Mouse (Mus musculus) adrenal gland, adult 18-20 months (tissue): Measurements from ENCODE around the gene Padi3. TPM values are rescaled to one million over a fixed set of nuclear protein-coding genes. Genes with fewer than 3 reads are reported as not detected.

Experiments
- DNase-seq, 2 experiments: peaks; one replicate each; pipeline ENCODE4 v3.0.0; 2021 to 2022; ENCODE audit warnings: low spot score in 2 of 2
- total RNA-seq, 2 experiments: library from RNA; stranded (reverse); gene quantifications; 1 replicate in 1 of 2; 2 replicates in 1 of 2; pipeline ENCODE4 v1.2.3; 2021

Padi3 gene
- total RNA-seq, 2 experiments from 2014 or later: not detected

DNA sequence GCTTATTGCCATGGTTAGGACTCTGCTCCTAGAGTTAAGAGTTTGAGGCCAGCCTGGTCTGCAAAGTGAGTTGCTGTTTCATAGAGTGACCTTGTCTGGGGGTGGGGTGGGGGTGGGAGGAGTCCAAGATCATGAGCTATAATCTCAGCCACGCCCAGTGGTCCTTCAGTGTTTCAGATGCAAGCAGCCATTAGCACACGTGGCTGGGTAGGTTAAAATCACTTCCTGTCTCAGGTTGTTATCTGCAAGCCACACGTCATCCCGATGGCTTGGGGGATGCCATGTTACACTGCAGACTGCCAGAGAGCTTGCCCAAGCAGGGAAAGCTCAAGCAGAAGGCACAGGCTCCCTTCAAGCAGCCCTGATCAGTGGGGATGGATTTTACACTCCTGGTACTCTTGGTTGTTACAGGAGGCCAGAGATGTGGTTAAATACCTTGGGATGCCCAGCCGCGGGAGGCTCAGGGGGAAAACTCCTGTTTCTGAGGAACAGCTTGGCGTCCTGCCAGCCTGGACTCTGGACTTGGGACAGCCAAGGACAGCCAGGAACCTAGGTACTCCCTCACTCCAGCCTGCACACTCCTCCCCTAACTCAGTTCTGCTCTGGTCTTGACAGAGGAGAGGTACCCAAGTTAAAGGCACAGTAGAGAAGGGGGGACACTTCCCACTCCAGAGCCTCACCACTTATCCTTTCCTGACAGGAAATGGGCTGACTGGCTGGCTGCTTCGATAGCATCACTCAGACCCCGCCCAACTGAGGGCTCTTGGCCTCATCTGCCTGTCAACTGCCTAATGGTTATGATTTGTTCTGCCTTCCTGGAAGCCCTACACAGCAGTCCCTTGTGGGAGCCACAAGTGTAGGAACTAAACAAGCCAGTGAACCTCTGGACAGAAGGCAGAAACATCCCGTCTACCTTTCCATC lies 5.8 kb upstream of the Padi3 start:
- peak in 1 of 2 experiments; percentile 39 for DNase-seq

DNA sequence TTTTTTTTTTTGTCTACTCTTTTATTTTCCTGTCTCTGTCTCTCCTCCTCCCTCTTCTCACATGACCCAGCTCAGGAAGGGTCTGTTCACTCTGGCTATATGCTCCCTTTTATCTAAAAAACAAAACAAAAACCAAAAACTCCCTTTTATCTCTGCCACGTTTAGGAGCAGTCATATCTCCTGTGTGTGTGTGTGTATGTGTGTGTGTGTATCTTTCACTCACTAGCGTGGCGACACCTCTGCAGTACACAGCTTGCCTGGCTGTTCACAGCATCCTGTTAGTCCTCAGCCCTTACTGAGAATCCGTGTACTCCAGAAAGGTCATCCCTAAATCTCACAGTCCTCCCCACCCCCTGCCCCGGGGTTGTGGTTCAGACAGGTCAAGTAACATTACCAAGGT lies 5.0 kb upstream of the Padi3 start:
- DNase-seq: no peak

DNA sequence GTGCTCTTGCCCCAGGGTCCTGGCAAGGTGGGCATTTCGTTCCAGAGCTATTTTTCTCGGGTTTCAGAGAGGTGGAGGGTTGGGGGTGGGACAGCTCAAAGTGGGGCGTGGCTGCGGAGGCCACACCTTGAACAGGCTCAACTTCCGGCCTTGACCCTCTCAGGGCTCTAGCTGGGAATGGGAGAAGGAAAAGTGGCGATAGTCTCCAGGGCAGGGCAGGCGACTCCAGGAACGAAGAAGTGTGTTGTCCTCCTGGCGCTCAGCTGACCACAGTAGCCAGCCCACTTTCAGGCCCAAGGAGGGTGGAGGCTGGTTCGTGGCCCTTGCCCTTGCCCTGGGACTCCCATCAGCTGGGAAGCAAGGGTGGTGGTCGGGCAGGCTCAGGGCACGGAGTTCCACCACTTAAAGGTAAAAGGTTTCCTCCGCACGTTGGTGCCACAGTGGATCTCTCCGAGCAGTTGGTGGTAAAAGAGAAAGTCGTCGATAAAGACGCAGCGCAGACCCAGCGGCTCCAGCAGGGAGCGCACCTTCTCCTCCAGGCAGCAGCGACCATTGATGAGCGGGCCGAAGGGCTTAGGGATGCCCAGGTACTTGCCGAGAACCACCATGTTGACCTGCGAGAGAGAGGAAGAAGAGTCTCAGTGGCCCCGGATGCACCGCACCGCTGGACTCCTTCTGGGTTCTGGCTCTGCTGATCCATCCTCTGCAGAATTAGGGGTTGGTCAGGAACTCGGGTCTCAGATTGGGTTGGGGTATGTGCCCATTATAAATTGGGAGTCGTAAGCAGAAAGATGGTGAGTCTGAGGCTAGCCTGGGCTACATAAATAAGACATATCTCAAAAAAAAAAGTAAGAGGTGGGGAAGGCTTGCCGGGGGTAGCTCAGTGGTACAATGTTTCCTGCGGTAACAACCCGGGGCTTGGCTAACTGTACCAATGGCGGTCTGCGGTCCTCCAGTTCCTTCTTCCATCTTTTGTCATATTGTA lies 4.1 kb upstream of the Padi3 start:
- DNase-seq: no peak

DNA sequence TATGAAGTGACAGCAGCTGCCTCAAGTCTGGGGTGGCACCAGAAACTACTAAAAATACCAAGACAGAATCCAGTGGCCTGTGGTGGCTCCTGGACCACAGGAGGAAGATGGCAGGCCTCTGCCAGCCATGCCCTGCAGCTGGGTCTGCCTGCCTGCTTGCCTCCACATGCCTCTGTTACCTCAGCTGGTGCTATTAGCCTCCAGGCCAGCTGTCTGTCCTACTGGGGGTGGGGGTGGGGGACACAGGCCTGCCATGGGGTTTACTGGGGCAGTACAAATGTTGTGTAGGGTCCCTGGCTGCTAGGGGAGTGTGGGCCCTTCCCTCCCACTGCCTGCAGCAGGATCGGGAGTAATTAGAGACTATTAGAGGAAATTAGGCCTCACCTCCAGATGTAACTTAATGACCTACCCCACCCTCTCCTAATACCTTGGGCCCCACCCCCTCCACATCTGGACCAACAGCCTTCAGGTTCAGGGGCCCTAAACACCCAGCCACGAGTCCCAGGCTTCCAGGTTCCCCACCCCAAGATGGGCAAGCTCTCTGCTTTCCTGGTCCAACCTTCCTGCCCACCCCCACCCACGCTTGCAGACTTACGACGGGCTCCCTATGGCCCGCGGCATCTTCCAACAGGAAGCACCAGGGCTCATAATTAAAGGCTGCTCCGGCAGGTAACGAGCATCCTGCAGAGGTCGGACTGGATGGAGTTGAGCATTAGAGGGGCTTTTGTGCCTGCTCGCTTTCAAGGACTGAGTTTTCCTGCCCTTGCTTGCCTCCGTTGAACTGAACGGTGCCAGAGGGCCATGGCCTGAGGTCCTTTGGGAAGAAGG lies 3.1 kb upstream of the Padi3 start:
- no peak for DNase-seq

DNA sequence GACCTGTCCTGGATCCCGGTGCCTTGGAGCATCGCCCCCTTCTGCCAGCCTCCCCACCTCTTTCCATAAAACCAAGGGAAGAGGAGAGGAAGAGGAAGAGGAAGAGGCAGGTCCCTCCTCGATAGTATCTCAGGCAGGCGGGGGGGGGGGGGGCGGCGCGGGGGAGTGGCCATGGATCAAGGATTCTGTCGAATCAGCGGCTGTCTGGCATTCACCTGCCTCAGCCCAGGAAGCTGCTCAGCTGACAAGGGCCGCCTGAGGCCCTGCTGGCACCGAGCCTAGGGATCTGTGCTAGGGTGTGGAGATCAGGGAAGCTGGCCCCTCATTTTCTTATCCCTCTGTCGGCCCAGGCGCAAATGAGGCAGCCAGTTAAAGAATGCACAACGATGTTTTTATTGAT lies 2.2 kb upstream of the Padi3 start:
- no peak for DNase-seq

DNA sequence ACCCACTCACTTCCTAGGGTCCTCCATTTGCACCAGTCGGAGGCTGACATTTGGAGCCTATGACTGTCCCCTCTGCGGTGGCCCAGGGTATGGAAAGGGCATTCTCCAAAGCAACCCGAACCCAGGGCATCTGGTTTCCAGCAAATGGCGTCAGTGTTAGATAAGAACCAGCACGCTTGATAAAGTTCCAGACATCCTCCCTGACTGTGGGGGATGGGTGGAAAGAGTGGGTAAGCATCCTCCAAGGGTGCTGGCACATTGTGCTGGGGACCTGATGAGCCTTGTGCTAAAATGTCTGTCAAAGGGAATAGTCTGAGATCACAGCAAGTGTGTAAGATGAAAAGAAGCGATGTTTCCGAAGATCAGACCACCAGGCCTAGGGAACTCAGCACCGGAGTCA lies 1.7 kb upstream of the Padi3 start:
- DNase-seq: no peak

DNA sequence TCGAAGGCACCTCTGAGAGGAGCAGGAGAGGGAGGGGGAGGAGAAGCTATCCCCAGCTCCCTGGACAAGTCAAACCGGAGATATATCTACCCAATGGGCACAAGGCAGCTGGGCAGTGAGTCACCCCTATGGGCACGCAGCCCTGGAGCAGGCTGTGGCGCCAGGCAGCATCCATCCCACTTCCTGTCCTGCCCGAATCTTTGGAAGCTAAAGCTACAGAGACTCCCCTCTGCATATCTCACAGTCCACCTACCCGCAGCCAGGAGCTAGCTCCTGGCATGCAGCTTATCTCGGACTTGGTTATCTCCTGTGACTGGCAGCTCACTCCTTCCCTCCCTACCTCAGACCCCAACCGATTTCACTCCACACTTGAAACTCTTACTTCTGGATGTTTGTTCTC lies 1.3 kb downstream of the Padi3 start:
- DNase-seq: peak in 1 of 2 experiments; percentile 23

DNA sequence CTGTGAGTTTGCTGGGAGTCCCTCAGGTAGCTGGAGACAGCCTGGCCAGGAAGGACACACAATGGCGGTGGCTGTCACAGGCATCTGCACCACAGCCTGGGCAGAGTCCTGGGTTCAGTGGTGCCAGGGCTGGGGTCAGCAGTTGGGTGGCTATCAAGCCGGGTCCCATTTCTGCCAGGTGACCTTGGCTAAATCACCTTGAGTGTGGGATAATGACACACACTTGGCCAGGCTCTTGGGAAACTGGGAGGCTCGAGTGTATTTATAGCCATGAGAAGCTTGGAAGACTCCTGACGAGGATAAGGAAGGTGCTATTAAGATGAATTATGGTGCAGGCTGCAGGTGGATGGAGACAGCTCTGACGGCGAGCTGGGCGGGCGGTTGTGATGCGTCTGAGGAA lies 5.8 kb downstream of the Padi3 start:
- DNase-seq: no peak

DNA sequence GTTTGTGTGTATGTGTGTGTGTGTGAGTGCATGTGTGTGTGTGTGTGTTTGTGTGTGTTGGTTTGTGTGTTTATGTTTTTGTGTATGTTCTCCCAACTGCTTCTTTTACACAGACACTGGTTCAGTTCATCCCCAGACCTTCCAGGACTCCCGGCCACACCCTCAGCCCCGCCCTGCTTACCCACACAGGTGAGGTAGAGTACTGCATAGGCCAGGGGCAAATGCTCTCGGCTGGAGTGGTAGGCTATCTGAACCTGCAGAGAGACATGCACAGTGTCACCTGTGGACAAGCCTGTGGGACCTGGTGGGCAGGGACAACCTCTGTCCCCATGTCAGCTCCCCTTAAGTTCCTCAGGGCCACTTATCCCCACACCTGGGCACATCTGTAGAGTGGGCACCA lies 9.1 kb downstream of the Padi3 start:
- no peak for DNase-seq

DNA sequence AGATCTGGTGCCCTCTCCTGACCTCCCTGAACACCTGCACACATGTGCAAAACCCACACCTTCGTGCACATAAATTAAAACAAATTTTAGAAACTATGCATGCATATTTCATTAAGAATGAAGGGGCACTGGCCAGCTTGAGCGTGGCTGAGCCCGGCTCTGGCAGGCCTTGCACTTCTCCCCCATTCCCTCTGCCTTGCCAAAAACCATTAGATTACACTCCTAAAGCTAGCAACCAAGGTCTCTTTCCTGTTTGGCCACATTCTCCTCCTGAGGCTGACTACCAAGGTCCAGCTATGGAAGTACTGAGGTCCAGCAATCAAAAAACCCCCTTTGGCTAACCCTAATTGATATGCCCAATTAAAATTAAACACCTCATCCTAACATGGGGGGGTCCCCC lies 13.7 kb downstream of the Padi3 start:
- no peak for DNase-seq

DNA sequence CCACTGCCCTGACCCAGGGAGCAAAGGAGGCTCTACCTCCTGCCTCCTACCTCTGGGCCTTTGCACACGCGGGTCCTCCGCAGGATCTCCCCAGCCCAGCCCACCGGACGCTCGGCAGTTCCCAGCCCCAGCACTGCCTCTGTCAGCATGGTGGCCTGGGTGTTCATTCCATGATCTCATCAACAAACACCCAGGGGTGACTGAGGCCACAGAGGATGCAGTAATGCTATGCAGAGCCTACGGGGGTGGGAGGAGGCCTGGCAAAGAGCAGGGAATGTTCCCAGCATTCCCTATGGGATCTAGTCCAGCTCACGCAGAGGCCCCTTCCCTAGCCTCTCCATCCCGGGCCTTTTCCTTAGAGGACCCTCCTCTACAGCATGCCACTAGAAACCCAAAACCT lies 15.8 kb downstream of the Padi3 start:
- no peak for DNase-seq

DNA sequence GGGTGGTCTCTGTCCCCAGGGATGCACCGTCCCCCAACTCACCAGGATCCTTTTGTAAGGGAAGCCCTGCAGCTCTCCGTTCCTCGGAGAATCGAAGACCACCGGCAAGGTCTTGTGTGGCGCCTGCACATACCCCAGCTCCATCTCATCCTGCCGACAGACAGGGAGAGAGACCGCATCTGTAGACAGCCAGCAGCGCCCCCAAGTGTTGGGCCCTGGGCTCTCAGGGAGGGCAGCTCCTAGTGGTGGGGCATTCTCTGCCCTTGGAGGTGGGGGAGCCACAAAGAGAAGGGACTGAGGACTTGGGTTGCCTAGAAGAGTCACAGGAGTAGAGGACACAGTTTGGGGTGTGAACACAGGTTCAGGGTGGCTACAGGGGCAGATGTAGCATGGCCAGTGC lies 16.7 kb downstream of the Padi3 start:
- no peak for DNase-seq

DNA sequence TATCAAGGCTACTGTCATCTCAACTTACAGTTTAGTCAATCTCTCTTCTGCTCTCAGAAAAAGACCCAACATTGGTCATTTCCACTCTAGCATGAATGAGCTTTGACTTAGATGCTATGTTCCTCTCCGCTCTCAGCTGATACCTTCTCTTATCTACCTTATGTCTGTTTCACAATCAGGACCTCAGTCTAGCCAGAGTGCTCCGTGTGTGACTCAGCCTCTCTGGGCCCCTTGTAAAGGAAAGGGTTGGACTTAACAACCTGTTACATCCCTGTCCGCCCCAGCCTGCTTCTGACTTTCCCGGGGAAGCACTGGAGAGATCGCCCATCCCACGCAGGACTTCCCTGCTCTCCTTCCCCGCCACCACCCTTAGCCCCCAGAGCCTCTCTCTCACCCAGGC lies 17.9 kb downstream of the Padi3 start:
- DNase-seq: no peak

DNA sequence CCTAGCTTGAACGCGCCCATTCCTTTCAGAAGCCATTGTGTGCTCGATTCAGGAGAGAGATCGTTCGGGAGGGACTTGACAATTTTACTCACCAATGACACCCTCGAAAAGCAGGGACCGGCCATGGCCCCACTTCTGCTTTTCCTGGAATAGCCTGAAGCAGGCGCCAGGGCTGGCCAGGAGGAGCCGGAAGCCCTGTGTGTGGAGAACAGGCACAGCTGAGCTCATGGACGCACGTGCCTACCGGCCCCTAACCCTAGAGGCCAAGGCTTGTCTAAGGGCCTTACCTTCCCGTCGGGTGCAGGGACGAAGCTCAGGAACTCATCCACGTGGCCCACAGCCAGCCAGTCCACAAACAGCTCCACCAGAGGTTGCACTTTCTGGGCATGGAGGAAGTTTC lies 19.4 kb downstream of the Padi3 start:
- DNase-seq: no peak

DNA sequence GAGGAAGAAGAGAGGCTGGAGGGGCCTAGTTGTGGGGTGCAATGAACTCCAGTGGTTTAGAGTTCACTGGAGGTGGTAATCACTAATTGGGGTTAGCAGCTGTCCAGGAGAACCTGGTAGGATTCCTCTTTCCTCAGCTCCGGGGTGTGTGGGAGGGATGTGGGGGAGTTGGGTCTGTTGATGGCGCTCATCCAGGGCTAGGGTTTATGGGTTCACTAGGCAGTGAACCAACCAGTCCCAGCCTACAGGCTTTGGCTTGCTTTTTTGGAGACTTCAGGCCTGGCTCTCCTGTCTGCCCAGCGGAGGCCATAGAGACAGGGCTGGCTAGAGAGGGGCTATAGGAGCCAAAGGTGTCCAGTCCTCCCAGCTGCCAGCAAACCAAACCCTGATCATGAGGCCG lies 20.5 kb downstream of the Padi3 start:
- no peak for DNase-seq

DNA sequence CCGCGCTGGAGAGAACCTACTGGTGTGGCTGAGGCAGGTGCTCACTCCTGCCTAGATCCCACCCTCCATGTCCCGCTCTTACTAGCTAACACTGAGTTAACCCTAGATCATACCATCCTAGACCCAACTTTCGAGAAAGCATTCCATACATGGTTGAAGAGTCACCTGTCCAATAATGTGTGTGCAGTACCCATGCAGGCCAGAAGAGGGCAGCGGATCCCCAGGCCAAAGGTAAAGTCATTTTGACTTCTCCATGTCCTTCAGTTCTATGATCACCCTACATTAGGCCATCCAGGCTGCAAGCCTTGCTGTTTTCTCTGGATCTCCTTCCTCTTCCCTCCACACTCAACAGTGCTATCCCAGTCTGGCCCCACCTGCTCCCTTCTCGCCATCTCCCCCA lies 21.5 kb downstream of the Padi3 start:
- DNase-seq: peak; percentile 63 to 71

DNA sequence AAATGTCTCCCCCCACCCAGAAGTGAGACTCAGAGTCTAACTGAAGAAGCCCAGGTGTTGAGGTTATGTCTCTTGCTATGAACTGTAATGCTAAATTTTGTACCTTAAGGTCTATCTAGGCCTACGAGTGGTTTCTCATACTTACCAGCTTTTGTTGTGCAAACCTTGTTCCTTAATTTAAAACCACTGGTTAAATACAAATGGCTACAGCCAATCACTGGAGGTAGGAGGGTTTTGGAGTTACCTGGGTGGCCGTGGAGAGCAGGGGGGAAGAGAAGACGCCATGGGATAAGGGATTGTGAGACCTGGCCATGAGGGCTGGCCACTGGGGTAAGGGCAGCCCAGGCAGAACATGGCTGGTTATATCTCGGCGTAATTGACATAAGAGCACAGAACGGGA lies 22.2 kb downstream of the Padi3 start:
- DNase-seq: no peak

DNA sequence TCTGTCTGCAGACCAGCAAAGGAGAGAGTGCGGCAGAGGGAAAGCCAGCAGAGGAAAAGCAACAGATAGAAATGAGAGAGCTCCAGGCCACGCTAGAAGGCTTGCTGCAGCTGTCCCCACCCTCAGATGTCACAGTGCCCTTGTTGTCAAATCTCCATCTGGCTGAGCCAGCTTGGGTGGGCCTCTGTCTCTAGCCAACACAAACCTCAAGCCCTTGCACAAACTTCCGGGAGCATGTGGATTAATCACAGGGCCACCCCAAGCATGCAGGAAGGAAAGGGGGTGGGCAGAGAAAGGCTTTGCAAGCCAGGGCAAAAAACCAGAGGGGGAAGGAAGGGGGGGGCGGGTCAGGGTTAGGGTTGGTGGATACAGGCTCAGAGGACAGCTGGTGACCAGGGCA lies 23.0 kb downstream of the Padi3 start:
- DNase-seq: no peak

DNA sequence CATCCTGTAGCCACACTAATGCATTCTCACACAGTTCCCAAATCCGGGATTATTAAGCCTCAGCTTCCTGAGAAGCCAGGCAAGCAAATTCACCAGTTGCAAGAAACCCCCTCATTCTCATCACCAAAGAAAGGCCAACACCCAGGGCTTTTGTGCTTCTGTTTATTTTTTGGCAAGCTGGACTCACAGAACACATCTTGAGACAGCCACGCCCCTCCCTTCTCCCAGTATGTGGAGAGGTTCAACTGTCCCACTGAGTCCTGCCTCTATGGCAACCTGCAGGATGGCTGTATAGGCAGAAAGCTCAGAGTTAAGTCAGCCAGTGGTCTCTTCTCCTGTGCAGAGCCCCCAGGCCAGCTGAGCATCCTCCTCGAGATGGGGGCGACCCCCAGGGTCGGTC lies 25.2 kb downstream of the Padi3 start:
- no peak for DNase-seq

DNA sequence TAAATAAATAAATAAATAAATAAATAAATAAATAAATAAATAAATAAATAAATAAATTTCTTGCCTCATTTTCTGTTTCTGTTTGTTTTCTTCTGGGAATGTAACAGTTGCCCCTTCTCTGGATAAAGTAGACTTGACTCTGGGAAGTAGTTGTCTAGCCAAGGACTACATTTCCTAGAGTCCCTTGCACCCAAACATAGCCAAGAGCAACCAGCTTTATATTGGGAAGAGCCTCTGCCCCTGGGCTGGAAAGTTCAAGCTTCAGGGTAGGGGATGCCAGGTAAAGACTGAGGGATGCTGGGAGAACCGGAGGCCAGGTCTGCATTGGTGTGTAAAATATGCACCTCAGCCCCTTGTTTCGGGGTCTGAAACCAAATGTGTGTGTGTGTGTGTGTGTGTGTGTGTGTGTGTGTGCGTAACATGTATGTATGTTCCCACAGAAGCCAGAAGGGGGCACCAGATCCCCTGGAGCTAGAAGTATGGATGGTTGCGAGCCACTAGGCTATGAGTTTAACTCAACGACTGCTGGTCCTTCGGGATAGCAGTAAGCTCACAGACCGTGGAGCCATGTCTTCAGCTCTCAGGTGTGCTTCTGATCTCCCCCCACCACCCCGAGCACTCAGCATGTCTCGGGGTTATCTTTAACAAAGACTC lies 26.0 kb downstream of the Padi3 start:
- no peak for DNase-seq

DNA sequence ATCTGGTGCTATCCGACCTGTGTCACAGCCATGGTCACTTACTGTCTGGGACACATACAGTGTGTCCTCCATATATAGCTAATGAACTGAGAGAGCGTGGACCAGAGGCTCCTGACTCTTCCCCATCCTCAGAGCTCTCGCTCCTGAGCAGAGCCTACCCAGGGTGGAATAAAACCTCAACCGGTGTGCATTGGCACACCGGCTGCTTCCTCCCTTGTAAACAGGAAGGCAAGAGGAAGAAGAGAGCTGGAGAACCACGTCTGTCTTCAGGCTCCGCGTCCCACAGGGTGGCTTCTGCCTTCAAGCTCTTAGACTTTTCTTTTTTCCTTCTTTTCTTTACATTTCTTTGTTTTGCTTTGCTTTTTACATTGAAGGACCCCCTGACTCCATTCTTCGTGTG lies 27.6 kb downstream of the Padi3 start:
- no peak for DNase-seq
